Mouse (Mus musculus) lung, adult 2 months (tissue): ENCODE results near the gene CK137956.

ENCODE experiments used
- CTCF ChIP-seq: fragments of 200-500 bp; IDR thresholded peaks from 2 replicates; pipeline ENCODE4 v1.5.1; 2011; ENCODE audit warnings: mild to moderate bottlenecking, low read length, control low read depth; ENCODE audit not compliant: insufficient read depth
- POLR2A ChIP-seq: fragments of 200-500 bp; IDR thresholded peaks from 2 replicates; pipeline ENCODE4 v1.6.1; 2011; ENCODE audit warnings: low read depth, mild to moderate bottlenecking, control low read depth, low read length, borderline replicate concordance; ENCODE audit errors: extremely low read depth

DNA sequence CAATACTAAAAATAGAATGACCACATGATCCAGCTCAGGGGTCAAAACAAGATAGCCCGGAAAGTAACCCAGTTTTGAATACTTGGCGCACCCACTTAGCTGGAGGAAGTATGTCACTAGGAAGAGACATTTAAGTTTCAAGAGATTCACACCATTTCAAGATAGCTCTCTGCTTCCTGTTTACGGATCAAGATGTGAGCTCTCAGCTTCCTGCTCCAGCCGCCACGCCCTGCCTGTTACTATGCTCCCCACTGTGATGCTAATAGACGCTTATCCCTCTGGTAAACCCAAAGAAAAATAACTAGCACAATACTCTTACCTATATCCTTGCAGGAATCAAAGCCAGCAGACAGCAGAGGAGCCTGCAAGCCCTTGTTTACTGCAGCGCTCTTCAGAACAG, 57.2 kb downstream of the CK137956 start:
- TF ChIP-seq CTCF, result no peak
- TF ChIP-seq POLR2A, result no peak
